In the genomic region with DNA sequence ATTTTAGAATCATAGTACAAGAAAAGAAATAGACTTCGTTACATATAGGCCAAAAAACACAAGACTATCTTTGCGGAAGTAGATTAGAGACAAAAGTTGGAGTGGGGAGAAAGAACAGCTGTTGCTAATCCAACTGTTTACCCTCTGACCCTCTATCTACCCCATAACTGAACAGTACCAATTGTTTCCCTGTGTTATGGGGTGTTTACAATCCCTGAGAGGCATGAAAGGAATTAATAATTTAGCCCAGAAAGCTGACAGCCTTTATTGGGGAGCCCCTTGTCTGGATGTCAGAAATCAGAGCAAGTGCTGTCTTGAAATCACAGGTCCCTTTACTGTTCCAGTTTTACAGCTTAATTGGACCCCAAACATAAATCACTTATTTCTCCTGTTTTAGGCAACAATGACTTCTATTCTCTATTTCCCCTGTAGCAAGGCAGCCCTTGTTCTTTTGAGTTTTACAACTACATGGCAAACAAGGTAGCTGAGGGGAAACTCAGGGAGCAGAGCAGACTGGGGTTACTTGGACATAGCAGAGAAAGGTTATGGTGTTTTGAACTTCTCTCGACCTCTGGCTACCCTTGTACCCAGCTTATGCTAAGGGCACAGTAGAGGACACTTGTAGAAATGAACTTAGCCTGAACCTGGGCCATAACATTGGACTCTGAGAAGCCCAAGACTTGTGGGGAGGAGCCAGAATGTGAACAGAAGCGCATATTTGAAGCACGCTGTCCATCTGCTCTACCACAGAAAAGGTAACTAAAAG, we compare ENCODE assay signal across 14 mouse cellular contexts.
"Had no signal": no experiment of that assay in that cellular context is flagged by ENCODE, and none has a peak within 500 bp of the region (broad histone marks: within the 10 kb centered on the region; RNA-seq: fewer than 3 reads in every experiment).

No protein-coding gene starts in this region.

- ATAC-seq: lung, postnatal 0 days; midbrain, embryonic 16.5 days had no signal

- H3K4me2 ChIP-seq: midbrain, embryonic 12.5 days had no signal

- DNase-seq: kidney, adult 8-10 months; kidney, postnatal 36 days; layer of hippocampus, adult 9-11 months; layer of hippocampus, postnatal 36 days; liver; lung, adult 2 months; lung, postnatal 4 days; right cerebral cortex, postnatal 14 days; thymus, adult 18-20 months; thymus, postnatal 14 days had no signal

- H3K4me3 ChIP-seq: midbrain, embryonic 12.5 days had no signal

- H3K27ac ChIP-seq: liver, embryonic 14.5 days; midbrain, embryonic 12.5 days had no signal

- H3K9me3 ChIP-seq: midbrain, embryonic 12.5 days had no signal

- H3K4me1 ChIP-seq: midbrain, embryonic 12.5 days had no signal

- H3K27me3 ChIP-seq: midbrain, embryonic 12.5 days had no signal

- H3K9ac ChIP-seq: liver, embryonic 14.5 days; midbrain, embryonic 12.5 days had no signal
